Mouse (Mus musculus) mouse trophoblast stem cell (cell line): ENCODE measurements at regions not wholly inside any gene's neighbourhood (a gene's known extent, or its start where the extent isn't known, plus 50 kb on each side); places are given as distances from the start of the nearest gene placed in this dataset.

Experiments used
- in situ Hi-C, 2 experiments: fragments of 300-500 bp; cut with MseI, MboI; formaldehyde crosslinking; loops; 2 replicates in 1 of 2; 3 replicates in 1 of 2; pipeline ENCODE4 v1.15.1; 2025

GRCm38 (mm10) chr5:103309806-103310525 is 98.8 kb upstream of the Mapk10 start:
- in situ Hi-C loops = no loop called here

- in situ Hi-C loops = no loop called here
These were observed 94.7 kb upstream of the Mapk10 start for GRCm38 (mm10) chr5:103305716-103306447.

- in situ Hi-C loops = no loop called here
These were observed 93.8 kb upstream of the Mapk10 start for GRCm38 (mm10) chr5:103304975-103305374.

GRCm38 (mm10) chr5:103302744-103303143 is 91.6 kb upstream of the Mapk10 start:
- in situ Hi-C loops = no loop called here

GRCm38 (mm10) chr5:103301303-103301702 is 90.2 kb upstream of the Mapk10 start:
- in situ Hi-C loops = no loop called here

GRCm38 (mm10) chr5:103293953-103294352 is 82.8 kb upstream of the Mapk10 start:
- in situ Hi-C loops = no loop called here

- in situ Hi-C loops = no loop called here
These were observed 80.6 kb upstream of the Mapk10 start for GRCm38 (mm10) chr5:103291691-103292090.

GRCm38 (mm10) chr5:103291219-103291618 is 80.1 kb upstream of the Mapk10 start:
- in situ Hi-C loops = no loop called here

GRCm38 (mm10) chr5:103269206-103269605 is 58.1 kb upstream of the Mapk10 start:
- in situ Hi-C loops = no loop called here

- in situ Hi-C loops = no loop called here
These were observed 53.8 kb upstream of the Mapk10 start for GRCm38 (mm10) chr5:103264903-103265302.

GRCm38 (mm10) chr5:103261406-103261805 is 50.3 kb upstream of the Mapk10 start:
- in situ Hi-C loops = no loop called here
